Comparison of ENCODE assay signal across 7 mouse cellular contexts in genomic region chr19:40736680-40737512, GRCm38 (mm10). TPM values are rescaled to one million over a fixed set of nuclear protein-coding genes. Genes with fewer than 3 reads are reported as not detected.
DNase-seq lines count a peak whose midpoint lies in the region; ATAC-seq lines count a peak whose summit lies in the region.

No protein-coding gene starts in this region.

- ATAC-seq in inflammation-experienced regulatory T-cells, adult 6 months = peak; percentile 80
- peak; percentile 99 for ATAC-seq in megakaryocyte-erythroid progenitor cell, adult 5-6 weeks (replicated peaks; ENCODE audit: low FRiP score, low TSS enrichment, poor library complexity, severe bottlenecking)

- intact Hi-C loops in left cerebral cortex, postnatal 10 days (cut with DNase I) = no loop called here

- peak; percentile 77 for DNase-seq in adrenal gland, postnatal 10 days
- DNase-seq in embryo, embryonic 11 days = peak; percentile 91
- peak; percentile 65 for DNase-seq in gastrocnemius, postnatal 25 days
- DNase-seq in left cerebral cortex, postnatal 10 days (ENCODE audit: extremely low spot score in 1 of 2, low spot score in 2 of 2) = peak; percentile 69 to 86
- DNase-seq in right cerebral cortex, postnatal 25 days = peak; percentile 68

RNA-seq across cellular contexts. Expression of gene Cc2d2b, which starts 11.7 kb away (rescaled TPM):
- under 1 TPM in 1 of 2 experiments, not detected in 1; 0.15 TPM for total RNA-seq in adrenal gland, postnatal 10 days (2021)
- total RNA-seq in gastrocnemius, postnatal 25 days (2021) = not detected
- polyA plus RNA-seq in inflammation-experienced regulatory T-cells, adult 6 months (2017; shearing (Covaris generic)) = under 1 TPM in 2 of 3 experiments, not detected in 1; 0.13 to 0.15 TPM
- total RNA-seq in left cerebral cortex, postnatal 10 days (2021) = 1 to 10 TPM in 1 of 2 experiments, under 1 TPM in 1; 0.43 to 1.4 TPM
- total RNA-seq in megakaryocyte-erythroid progenitor cell, adult 5-6 weeks (2014; fragmentation: Nextera tagmentation) = 1.6 TPM in 1 of 2 replicates, not detected in the other
- total RNA-seq in megakaryocyte-erythroid progenitor cell, adult 5-6 weeks (2017) = 3.3 and 11.4 TPM in 2 replicates

Comparison
In these comparisons a context has a peak if more than half of its experiments do, and no peak if none do; other contexts are left out.
1. Peak in every context shown above with its lines: DNase-seq and ATAC-seq.